Mouse (Mus musculus): ENCODE measurements at regions not wholly inside any gene's neighbourhood (a gene's known extent, or its start where the extent isn't known, plus 50 kb on each side); places are given as distances from the start of the nearest gene placed in this dataset.
A peak's percentile ranks its signal among the peaks of the same experiment; 100 is the strongest.

GRCm38 (mm10) chr9:91131415-91132255 lies 230.6 kb upstream of the Zic4 start:
- no peak for TF ChIP-seq CTCF (IDR thresholded peaks at IDR 0.05; ENCODE audit: low read depth)
- H3K27ac ChIP-seq, result peak overlapping the region; percentile 72; the same call in 1 of the 2 replicates
- no peak for DNase-seq (ENCODE audit: low spot score)

GRCm38 (mm10) chr9:91132531-91132930 lies 229.7 kb upstream of the Zic4 start:
- Histone ChIP-seq H3K4me1 (ENCODE audit: insufficient read depth, low read length) (no peaks in the 10 kb centered on the region; the same call in 1 of the 2 replicates), H3K9me3 (ENCODE audit: low read length) (no peaks in the 10 kb centered on the region), H3K9ac (replicated peaks; ENCODE audit: low read length) (no peak overlapping the region), H3K4me3 (ENCODE audit: low read length) (no peak overlapping the region), H3K4me2 (ENCODE audit: low read depth, low read length) (no peak overlapping the region), H3K36me3 (ENCODE audit: insufficient read depth, low read length) (no peaks in the 10 kb centered on the region), H3K27me3 (ENCODE audit: insufficient read depth, low read length) (no peaks in the 10 kb centered on the region), H3K27ac (no peak overlapping the region)
- WGBS, result 64% methylated on average over 1 of the region's 1 CpGs
- ATAC-seq (no peak), DNase-seq (ENCODE audit: low spot score) (no peak)
- no peak for TF ChIP-seq CTCF (IDR thresholded peaks at IDR 0.05; ENCODE audit: low read depth)

More at GRCm38 (mm10) chr9:91131415-91132255, 230.6 kb upstream of the Zic4 start:
- WGBS, result 58% methylated on average over 7 of the region's 7 CpGs
- Histone ChIP-seq H3K9ac (replicated peaks; ENCODE audit: low read length) (no peak overlapping the region), H3K9me3 (ENCODE audit: low read length) (no peaks in the 10 kb centered on the region), H3K36me3 (ENCODE audit: insufficient read depth, low read length) (no peaks in the 10 kb centered on the region), H3K4me2 (ENCODE audit: low read depth, low read length) (peak overlapping the region; percentile 0; the same call in 1 of the 2 replicates), H3K4me1 (ENCODE audit: insufficient read depth, low read length) (no peaks in the 10 kb centered on the region; the same call in 1 of the 2 replicates), H3K4me3 (ENCODE audit: low read length) (no peak overlapping the region), H3K27me3 (ENCODE audit: insufficient read depth, low read length) (no peaks in the 10 kb centered on the region)
- no peak for ATAC-seq

GRCm38 (mm10) chr9:91133256-91133920 lies 228.8 kb upstream of the Zic4 start:
- Histone ChIP-seq H3K4me3 (ENCODE audit: low read length) (no peak overlapping the region), H3K9me3 (ENCODE audit: low read length) (no peaks in the 10 kb centered on the region), H3K36me3 (ENCODE audit: insufficient read depth, low read length) (no peaks in the 10 kb centered on the region), H3K27me3 (ENCODE audit: insufficient read depth, low read length) (no peaks in the 10 kb centered on the region), H3K9ac (replicated peaks; ENCODE audit: low read length) (no peak overlapping the region), H3K27ac (no peak overlapping the region), H3K4me2 (ENCODE audit: low read depth, low read length) (no peak overlapping the region), H3K4me1 (ENCODE audit: insufficient read depth, low read length) (no peaks in the 10 kb centered on the region; the same call in 1 of the 2 replicates)
- WGBS, result 78% methylated on average over 3 of the region's 3 CpGs
- DNase-seq (ENCODE audit: low spot score) (no peak), ATAC-seq (no peak)
- TF ChIP-seq CTCF (IDR thresholded peaks at IDR 0.05; ENCODE audit: low read depth), result no peak

GRCm38 (mm10) chr9:91134325-91134724 lies 227.9 kb upstream of the Zic4 start:
- Histone ChIP-seq H3K36me3 (ENCODE audit: insufficient read depth, low read length) (no peaks in the 10 kb centered on the region), H3K27ac (no peak overlapping the region), H3K4me1 (ENCODE audit: insufficient read depth, low read length) (no peaks in the 10 kb centered on the region; the same call in 1 of the 2 replicates), H3K27me3 (ENCODE audit: insufficient read depth, low read length) (no peaks in the 10 kb centered on the region), H3K9ac (replicated peaks; ENCODE audit: low read length) (no peak overlapping the region), H3K9me3 (ENCODE audit: low read length) (no peaks in the 10 kb centered on the region), H3K4me3 (ENCODE audit: low read length) (no peak overlapping the region), H3K4me2 (ENCODE audit: low read depth, low read length) (peak overlapping the region; percentile 45)
- DNase-seq (ENCODE audit: low spot score), result peak; percentile 38
- TF ChIP-seq CTCF (IDR thresholded peaks at IDR 0.05; ENCODE audit: low read depth), result no peak
- no peak for ATAC-seq
- 89% methylated on average over 1 of the region's 1 CpGs for WGBS

GRCm38 (mm10) chr9:91135107-91135506 lies 227.1 kb upstream of the Zic4 start:
- DNase-seq (ENCODE audit: low spot score) (no peak), ATAC-seq (no peak)
- Histone ChIP-seq H3K4me2 (ENCODE audit: low read depth, low read length) (0 out of 2 replicates have a peak overlapping the region, but pooled peaks have one; percentile 45), H3K27ac (no peak overlapping the region), H3K4me1 (ENCODE audit: insufficient read depth, low read length) (no peaks in the 10 kb centered on the region; the same call in 1 of the 2 replicates), H3K27me3 (ENCODE audit: insufficient read depth, low read length) (no peaks in the 10 kb centered on the region), H3K36me3 (ENCODE audit: insufficient read depth, low read length) (no peaks in the 10 kb centered on the region), H3K4me3 (ENCODE audit: low read length) (no peak overlapping the region), H3K9ac (replicated peaks; ENCODE audit: low read length) (no peak overlapping the region), H3K9me3 (ENCODE audit: low read length) (no peaks in the 10 kb centered on the region)
- 59% methylated on average over 2 of the region's 2 CpGs for WGBS
- TF ChIP-seq CTCF (IDR thresholded peaks at IDR 0.05; ENCODE audit: low read depth), result no peak

- no peaks in the 10 kb centered on the region for H3K27me3 ChIP-seq (ENCODE audit: insufficient read depth, low read length)
- no peak for TF ChIP-seq CTCF (IDR thresholded peaks at IDR 0.05; ENCODE audit: low read depth)
- no peak overlapping the region for H3K9ac ChIP-seq (replicated peaks; ENCODE audit: low read length)
- H3K36me3 ChIP-seq (ENCODE audit: insufficient read depth, low read length), result no peaks in the 10 kb centered on the region
- no peak overlapping the region for H3K27ac ChIP-seq
- DNase-seq (ENCODE audit: low spot score) (peak; percentile 62), ATAC-seq (no peak)
- H3K4me1 ChIP-seq (ENCODE audit: insufficient read depth, low read length), result no peaks in the 10 kb centered on the region
- H3K4me3 ChIP-seq (ENCODE audit: low read length), result no peak overlapping the region
- WGBS, result 22% methylated on average over 1 of the region's 1 CpGs
- H3K9me3 ChIP-seq (ENCODE audit: low read length), result no peaks in the 10 kb centered on the region
- no peak overlapping the region for H3K4me2 ChIP-seq (ENCODE audit: low read depth, low read length)
Measured at GRCm38 (mm10) chr9:91140651-91141050, 221.6 kb upstream of the Zic4 start.

All from hindbrain, postnatal 0 days (tissue).